Mouse (Mus musculus) lung, postnatal 0 days (tissue): ENCODE measurements at regions not wholly inside any gene's neighbourhood (a gene's known extent, or its start where the extent isn't known, plus 50 kb on each side); places are given as distances from the start of the nearest gene placed in this dataset.

Experiments
- ATAC-seq: fragments of 200-750 bp; cut with Nextera tagmentation; 2 replicates; pipeline ENCODE4 v1.8.0; 2017; ENCODE audit warnings: moderate library complexity
- DNase-seq: peaks from one replicate; pipeline ENCODE4 v3.0.0-alpha.2; 2016; ENCODE audit warnings: low spot score
- H3K27ac ChIP-seq: fragments of 300-500 bp; sonication (generic); 2 replicates; pipeline ENCODE4 v1.5.1; 2014; ENCODE audit warnings: antibody characterized with exemption, mild to moderate bottlenecking, low read length, mixed read lengths
- H3K27me3 ChIP-seq: fragments of 300-500 bp; sonication (generic); replicated peaks from 2 replicates; pipeline ENCODE4 v1.6.1; 2014; ENCODE audit warnings: low read length, mixed read lengths; ENCODE audit not compliant: insufficient read depth
- H3K36me3 ChIP-seq: fragments of 300-500 bp; sonication (generic); 2 replicates; pipeline ENCODE4 v1.6.1; 2014; ENCODE audit warnings: low read length, mixed read lengths; ENCODE audit not compliant: insufficient read depth
- H3K4me1 ChIP-seq: fragments of 300-500 bp; sonication (generic); 2 replicates; pipeline ENCODE4 v1.6.1; 2014; ENCODE audit warnings: antibody characterized with exemption, low read depth, low read length, mixed read lengths; ENCODE audit not compliant: insufficient read depth
- H3K4me2 ChIP-seq: fragments of 300-500 bp; sonication (generic); replicated peaks from 2 replicates; pipeline ENCODE4 v1.6.1; 2014; ENCODE audit warnings: low read depth, mild to moderate bottlenecking, low read length, moderate library complexity, mixed read lengths
- H3K4me3 ChIP-seq: fragments of 300-500 bp; sonication (generic); 2 replicates; pipeline ENCODE4 v1.5.1; 2014; ENCODE audit warnings: low read depth, low read length
- H3K9ac ChIP-seq: fragments of 300-500 bp; sonication (generic); replicated peaks from 2 replicates; pipeline ENCODE4 v1.6.1; 2014; ENCODE audit warnings: low read depth, mild to moderate bottlenecking
- H3K9me3 ChIP-seq: fragments of 300-500 bp; sonication (generic); 2 replicates; pipeline ENCODE4 v1.6.1; 2016; ENCODE audit warnings: low read length, mixed read lengths
- CTCF ChIP-seq: IDR thresholded peaks from 2 replicates; pipeline ENCODE4 v1.5.1; 2016; ENCODE audit warnings: antibody characterized with exemption, mild to moderate bottlenecking
- EP300 ChIP-seq: IDR thresholded peaks from 2 replicates; pipeline ENCODE4 v1.6.1; 2016; ENCODE audit warnings: antibody characterized with exemption, mild to moderate bottlenecking, control low read depth
- WGBS: fragments of 180-500 bp; shearing (Covaris S2); extraction: QIAGEN DNeasy Blood & Tissue Kit; methylation state at CpG from one replicate; pipeline ENCODE4 v1.1.7; 2014; 5-methylcytosine and 5-hydroxymethylcytosine counted together

DNA sequence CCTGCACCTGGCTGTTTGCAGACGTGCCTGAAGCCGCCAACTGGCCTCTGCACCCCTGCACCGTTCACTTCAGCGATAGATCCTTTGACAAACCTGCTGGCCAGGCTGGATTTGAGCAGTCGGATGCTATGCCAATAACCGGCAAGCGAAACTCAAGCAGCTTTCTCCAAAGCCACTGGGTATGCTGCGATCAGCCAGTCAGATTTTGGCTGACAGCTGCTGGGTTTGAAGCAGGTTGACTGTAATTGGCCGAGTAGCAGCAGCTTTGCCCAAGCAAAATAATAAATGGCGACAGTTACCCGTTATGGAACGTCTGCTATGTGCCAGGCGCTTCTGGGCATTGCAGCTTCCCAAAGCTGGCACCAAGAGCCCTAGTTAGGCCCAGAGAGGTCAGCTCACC is 55.7 kb upstream of the Pax7 start:
- Histone ChIP-seq H3K9ac (no peak overlapping the region), H3K27ac (no peak overlapping the region), H3K4me2 (no peak overlapping the region), H3K4me1 (no peaks in the 10 kb centered on the region), H3K27me3 (no peaks in the 10 kb centered on the region), H3K4me3 (no peak overlapping the region), H3K36me3 (no peaks in the 10 kb centered on the region), H3K9me3 (no peaks in the 10 kb centered on the region)
- TF ChIP-seq CTCF (no peak), EP300 (no peak)
- 70% methylated on average over 13 of the region's 13 CpGs for WGBS
- DNase-seq = no peak
- no peak for ATAC-seq
